Mouse (Mus musculus): ENCODE measurements around the gene Bag3.

Bag3 gene

GRCm38 (mm10) chr7:128523349-128523961 is at the start of gene Bag3:
Gene Bag3, plus strand, starts transcription at chr7:128523616.
- DNase-seq (ENCODE audit: low read depth) = peak; percentile 92

DNA sequence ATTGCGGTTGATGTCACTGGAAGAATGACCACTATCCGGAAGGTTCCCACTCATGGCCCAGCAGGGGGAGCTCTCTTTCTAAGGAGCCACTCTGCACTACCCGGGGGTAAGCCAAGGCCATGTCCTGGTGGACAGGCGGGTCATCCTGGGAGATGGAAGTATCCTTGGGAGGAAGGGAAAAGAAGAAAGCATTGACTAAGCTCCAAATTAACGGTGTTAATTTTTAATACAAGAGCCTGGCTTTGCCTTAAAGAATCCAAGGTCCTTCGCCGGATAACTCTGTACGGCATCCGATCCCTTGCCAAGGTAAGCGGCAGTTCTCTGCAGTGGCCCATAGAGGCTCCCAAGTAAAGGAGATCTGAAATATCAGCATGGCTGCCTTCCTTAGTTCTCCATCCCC is 49.1 kb upstream of the Bag3 start:
- peak; percentile 56 for DNase-seq (ENCODE audit: low read depth)

DNA sequence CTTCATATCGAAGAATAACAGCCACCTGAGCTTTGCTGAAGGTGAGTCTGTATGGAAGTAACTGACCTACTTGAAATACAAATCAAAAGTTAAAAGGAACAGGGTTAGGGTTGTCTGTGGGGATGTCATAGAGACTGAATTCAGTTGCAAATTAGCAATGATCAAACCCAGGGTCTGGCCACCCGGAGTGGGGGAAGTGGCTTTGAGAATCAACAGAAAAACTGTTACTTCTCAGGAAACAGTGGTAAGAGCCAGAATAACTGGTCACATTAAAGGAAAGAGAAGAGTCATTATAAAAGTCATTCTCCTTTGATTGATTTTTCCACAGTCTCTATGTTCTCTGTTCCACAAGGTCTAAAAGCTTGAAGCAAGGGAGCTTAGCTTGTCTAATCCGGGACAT is 34.4 kb upstream of the Bag3 start:
- no peak for DNase-seq (ENCODE audit: low read depth)

- no peak for DNase-seq (ENCODE audit: low read depth)
These were observed 28.9 kb upstream of the Bag3 start for GRCm38 (mm10) chr7:128494546-128494945.

- no peak for DNase-seq (ENCODE audit: low read depth)
These were observed 23.6 kb upstream of the Bag3 start for GRCm38 (mm10) chr7:128499801-128500200.

GRCm38 (mm10) chr7:128504091-128504490 is 19.3 kb upstream of the Bag3 start:
- no peak for DNase-seq (ENCODE audit: low read depth)

- no peak for DNase-seq (ENCODE audit: low read depth)
These were observed 11.5 kb upstream of the Bag3 start for GRCm38 (mm10) chr7:128511936-128512335.

GRCm38 (mm10) chr7:128513512-128513911 is 9.9 kb upstream of the Bag3 start:
- no peak for DNase-seq (ENCODE audit: low read depth)

- DNase-seq (ENCODE audit: low read depth) = no peak
These were observed 9.1 kb upstream of the Bag3 start for GRCm38 (mm10) chr7:128514341-128514740.

DNA sequence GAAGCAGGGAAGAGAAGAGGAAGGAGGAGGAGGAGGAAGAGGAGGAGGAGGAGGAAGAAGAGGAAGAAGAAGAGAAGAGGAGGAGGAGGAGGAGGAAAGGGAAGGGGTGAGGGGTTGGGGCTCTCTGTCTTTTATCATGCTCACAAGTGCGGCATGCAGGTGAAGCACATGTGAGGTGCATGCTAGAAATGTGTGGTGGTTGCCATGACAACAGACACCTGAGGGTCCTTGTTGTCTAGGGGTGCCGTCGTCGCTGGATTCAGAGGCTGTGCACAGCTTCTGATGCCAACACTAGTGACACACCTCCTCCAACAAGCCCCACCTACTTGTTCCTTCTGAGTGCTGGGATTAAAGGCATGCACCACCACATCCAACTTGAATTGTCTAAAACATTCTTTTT is 7.1 kb upstream of the Bag3 start:
- DNase-seq (ENCODE audit: low read depth) = no peak

DNA sequence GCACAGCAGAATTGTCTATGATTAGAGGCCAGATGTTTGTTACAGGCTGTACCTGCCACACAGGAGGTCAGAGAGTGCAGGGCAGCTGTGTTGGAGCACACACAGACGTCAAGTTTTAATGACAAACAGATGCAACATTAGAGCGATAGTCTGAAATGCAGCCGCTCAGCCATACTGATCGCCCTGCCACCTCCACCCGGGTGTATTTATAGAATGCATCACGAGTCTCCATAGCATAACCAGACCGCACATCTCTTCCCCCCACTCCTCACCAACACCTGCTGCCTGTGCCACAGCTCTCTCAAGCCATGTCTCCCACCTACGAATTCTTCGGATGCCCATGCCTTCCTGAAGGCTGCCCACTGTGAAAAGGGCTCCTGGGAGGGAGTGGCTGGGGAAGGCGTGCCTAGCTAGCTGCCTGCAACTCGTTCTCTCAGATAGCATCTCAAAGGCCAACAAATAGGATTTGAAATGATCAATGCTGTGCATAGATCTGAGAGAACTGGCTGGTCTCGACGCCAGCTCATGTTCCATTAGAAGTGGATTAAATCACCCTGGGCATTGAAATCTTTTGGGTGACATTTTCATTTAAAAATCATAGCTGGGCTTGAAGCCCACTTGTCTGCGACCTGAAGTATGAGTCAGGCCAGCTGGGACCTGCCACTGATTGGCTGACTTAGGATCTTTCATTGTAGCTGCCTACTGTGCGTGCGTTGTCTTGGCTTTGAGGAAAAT is 3.9 kb upstream of the Bag3 start:
- no peak for DNase-seq (ENCODE audit: low read depth)

- DNase-seq (ENCODE audit: low read depth) = peak; percentile 71
These were observed 656 bp downstream of the Bag3 start for GRCm38 (mm10) chr7:128523962-128524581.

DNA sequence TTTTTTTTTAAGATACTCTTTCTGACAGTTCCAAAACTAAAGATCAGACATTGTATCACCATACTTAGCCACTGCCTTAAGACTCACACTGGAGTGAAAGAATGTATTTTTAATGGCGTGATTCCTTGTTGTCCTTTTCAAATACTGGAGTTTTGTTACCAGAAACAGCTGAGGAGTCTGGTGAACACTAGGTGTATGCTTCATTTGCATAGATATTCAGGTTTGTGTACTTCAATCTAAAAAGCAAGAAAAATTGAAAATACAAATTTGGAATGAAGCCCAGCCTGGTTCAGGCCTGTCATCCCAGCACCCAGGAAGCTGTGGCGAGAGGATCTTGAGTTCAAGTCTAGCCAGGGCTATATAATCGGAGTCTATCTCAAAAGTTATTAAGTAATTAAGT is 1.2 kb downstream of the Bag3 start:
- no peak for DNase-seq (ENCODE audit: low read depth)

- no peak for DNase-seq (ENCODE audit: low read depth)
These were observed 3.2 kb downstream of the Bag3 start for GRCm38 (mm10) chr7:128526611-128527010.

- no peak for DNase-seq (ENCODE audit: low read depth)
These were observed 5.2 kb downstream of the Bag3 start for GRCm38 (mm10) chr7:128528596-128528995.

DNA sequence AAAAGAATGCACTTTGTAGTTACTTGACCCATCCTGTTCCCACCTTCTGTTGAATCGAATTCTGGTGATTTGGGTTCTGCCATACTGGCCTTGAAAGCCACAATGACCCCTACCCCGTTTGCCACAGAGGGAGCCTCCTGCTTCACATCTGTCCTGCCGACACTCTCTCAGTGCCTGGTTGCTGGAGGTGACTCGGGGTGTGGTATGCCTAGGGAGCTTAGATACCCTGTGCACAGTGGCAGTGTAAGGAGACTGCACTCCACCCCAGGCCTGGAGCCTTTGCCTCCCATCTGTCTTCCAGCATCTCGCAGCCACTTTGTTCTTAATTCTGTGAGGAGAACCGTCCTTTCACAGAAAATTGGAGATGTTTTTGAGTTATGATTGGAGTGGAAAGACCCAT is 5.7 kb downstream of the Bag3 start:
- DNase-seq (ENCODE audit: low read depth) = no peak

DNA sequence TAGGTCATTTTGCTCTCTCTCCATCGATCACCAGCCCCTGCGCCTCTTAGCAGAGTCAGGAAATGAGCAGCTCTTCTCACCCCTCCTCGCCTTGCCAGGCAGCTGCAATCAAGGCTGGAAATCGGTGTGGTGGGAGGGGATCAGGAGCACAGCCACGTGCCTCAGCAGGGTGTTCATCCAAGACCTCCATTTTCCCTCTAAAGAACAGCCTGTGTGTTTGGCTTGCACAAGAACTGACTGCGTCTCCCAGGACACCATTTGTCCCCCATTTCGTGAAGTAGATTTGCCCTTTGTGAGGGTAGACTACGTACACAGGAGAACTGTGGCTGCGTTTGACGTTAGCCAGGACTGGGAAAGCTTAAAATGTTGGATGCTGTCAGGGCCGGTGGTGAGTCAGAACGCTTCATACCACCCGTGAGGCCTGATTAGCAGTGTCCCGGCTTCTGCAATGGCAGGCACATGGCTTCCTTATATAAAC is 6.2 kb downstream of the Bag3 start:
- no peak for DNase-seq (ENCODE audit: low read depth)

- no peak for DNase-seq (ENCODE audit: low read depth)
These were observed 7.6 kb downstream of the Bag3 start for GRCm38 (mm10) chr7:128531031-128531430.

DNA sequence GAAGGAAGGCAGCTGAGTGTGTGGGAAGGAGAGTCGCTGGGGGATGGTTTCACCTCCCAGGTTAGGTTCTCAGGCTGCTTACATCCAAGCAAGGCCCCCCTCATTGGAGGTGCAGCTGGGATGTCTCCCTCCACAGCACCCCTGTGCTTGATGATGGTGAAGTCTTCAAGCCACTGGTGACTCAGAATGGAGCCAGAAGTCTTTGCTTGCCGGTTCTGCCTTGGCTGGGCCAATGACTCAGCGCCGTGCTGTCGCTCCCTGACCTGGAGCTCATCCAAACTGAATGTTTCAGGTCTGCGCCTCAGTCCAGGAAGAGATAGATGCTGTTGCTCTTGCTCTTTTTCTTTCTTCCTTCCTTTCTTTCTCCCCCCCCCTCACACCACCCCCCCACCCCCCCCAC is 8.5 kb downstream of the Bag3 start:
- DNase-seq (ENCODE audit: low read depth) = no peak

DNA sequence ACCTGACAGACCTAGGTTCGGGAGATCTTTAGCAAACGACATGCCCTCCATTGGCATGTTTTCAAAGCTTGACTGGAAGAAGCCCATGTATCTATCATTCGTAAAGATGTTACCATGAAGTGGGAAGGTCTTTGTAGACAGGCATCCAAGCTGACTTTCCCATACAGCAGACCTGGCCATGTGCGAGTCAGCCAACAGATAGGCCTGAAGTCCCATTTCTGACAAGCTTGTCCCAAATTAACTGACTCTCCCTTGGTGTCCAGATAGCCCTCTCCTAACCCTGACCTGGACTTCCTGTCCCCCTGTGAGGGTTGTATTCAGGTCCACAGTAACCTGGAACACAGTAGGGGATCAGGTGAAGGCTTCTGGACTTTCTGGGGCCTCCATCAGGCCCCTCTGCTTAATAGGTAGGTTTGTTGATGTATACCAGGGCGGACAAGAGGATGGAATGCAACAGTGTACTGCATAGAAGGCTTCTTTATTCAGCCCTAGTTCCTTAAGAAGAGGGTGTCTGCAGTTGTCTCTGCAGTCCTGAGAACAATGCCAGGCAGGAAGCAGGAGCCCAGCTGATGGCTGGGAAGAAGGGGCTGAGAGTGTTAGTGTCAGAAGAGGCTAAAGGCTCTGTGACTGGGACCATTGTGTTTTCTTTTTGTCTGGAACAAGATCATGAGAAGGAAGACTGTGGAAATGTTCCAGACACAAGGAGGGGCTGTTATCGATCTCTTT is 9.2 kb downstream of the Bag3 start:
- DNase-seq (ENCODE audit: low read depth) = no peak

- no peak for DNase-seq (ENCODE audit: low read depth)
These were observed 11.6 kb downstream of the Bag3 start for GRCm38 (mm10) chr7:128534984-128535491.

GRCm38 (mm10) chr7:128536074-128536473 is 12.7 kb downstream of the Bag3 start:
- DNase-seq (ENCODE audit: low read depth) = no peak
